In genomic region chr13:55600657-55601056, GRCm38 (mm10) we compare ENCODE assay signal across 8 mouse cellular contexts. TPM values are rescaled to one million over a fixed set of nuclear protein-coding genes. Genes with fewer than 3 reads are reported as not detected.
DNase-seq lines count a peak whose midpoint lies in the region; ATAC-seq lines count a peak whose summit lies in the region.

No protein-coding gene starts in this region.

- no peaks in the 10 kb centered on the region for H3K27me3 ChIP-seq in hindbrain, embryonic 10.5 days (ENCODE audit: insufficient read depth, poor library complexity, severe bottlenecking)
- H3K27me3 ChIP-seq in lung, embryonic 15.5 days: no peaks in the 10 kb centered on the region
- no peaks in the 10 kb centered on the region for H3K27me3 ChIP-seq in splenic B cell, adult 2 months (ENCODE audit: control insufficient read depth, insufficient read depth, low read length, poor library complexity, severe bottlenecking)

- H3K9me3 ChIP-seq in hindbrain, embryonic 10.5 days: no peaks in the 10 kb centered on the region
- no peaks in the 10 kb centered on the region for H3K9me3 ChIP-seq in lung, embryonic 15.5 days

- peaks cover 51% of the 10 kb centered on the region for H3K36me3 ChIP-seq in hindbrain, embryonic 10.5 days
- H3K36me3 ChIP-seq in lung, embryonic 15.5 days: peaks cover 24% of the 10 kb centered on the region
- H3K36me3 ChIP-seq in splenic B cell, adult 2 months (ENCODE audit: control insufficient read depth, insufficient read depth, low read length, poor library complexity, severe bottlenecking): peaks cover 14% of the 10 kb centered on the region

- ATAC-seq in lung, embryonic 15.5 days (ENCODE audit: borderline replicate concordance, extremely low read depth, low FRiP score, low TSS enrichment): no peak
- ATAC-seq in frontal cortex, adult (ENCODE audit: low TSS enrichment): no peak

- WGBS in hindbrain, embryonic 10.5 days: 29% methylated on average over 9 of the region's 9 CpGs
- WGBS in lung, embryonic 15.5 days: 15% methylated on average over 9 of the region's 9 CpGs

- DNase-seq in kidney, adult 9 months: peak; percentile 21
- DNase-seq in kidney, postnatal 4 days: no peak
- DNase-seq in brain, adult 2 months (ENCODE audit: low read depth, low spot score): peak; percentile 34
- no peak for DNase-seq in hindbrain, embryonic 10.5 days (ENCODE audit: low spot score)
- DNase-seq in splenic B cell, adult 2 months (ENCODE audit: low read depth, low spot score): peak; percentile 55
- no peak for DNase-seq in spleen, postnatal 10 days (ENCODE audit: low spot score in 2 of 2)

- peaks cover 19% of the 10 kb centered on the region for H3K4me1 ChIP-seq in hindbrain, embryonic 10.5 days (replicated peaks)
- peaks cover 17% of the 10 kb centered on the region for H3K4me1 ChIP-seq in lung, embryonic 15.5 days

- H3K9ac ChIP-seq in lung, embryonic 15.5 days: peak overlapping the region; percentile 88

- H3K4me3 ChIP-seq in hindbrain, embryonic 10.5 days: peak overlapping the region; percentile 93
- peak overlapping the region; percentile 89 for H3K4me3 ChIP-seq in lung, embryonic 15.5 days

- peak overlapping the region; percentile 88 for H3K27ac ChIP-seq in hindbrain, embryonic 10.5 days
- no peak overlapping the region for H3K27ac ChIP-seq in lung, embryonic 15.5 days

- H3K4me2 ChIP-seq in lung, embryonic 15.5 days: peak overlapping the region; percentile 79

RNA-seq across cellular contexts. Expression of gene B4galt7, which starts 1.0 kb away (rescaled TPM):
- 32.2 and 39.9 TPM in 2 replicates for polyA plus RNA-seq in hindbrain, embryonic 10.5 days (2016; fragmentation: Nextera tagmentation; extraction: Ambion mirVana)
- polyA plus RNA-seq in lung, embryonic 15.5 days (2015; fragmentation: Nextera tagmentation; extraction: Ambion mirVana): 25.1 and 29.1 TPM in 2 replicates

RNA-seq across cellular contexts. Expression of gene Caml, which starts 22.1 kb away (rescaled TPM):
- polyA plus RNA-seq in hindbrain, embryonic 10.5 days (2016; fragmentation: Nextera tagmentation; extraction: Ambion mirVana): 55.0 and 60.9 TPM in 2 replicates
- polyA plus RNA-seq in lung, embryonic 15.5 days (2015; fragmentation: Nextera tagmentation; extraction: Ambion mirVana): 53.1 and 58.4 TPM in 2 replicates

RNA-seq across cellular contexts. Expression of gene Tmed9, which starts 27.1 kb away (rescaled TPM):
- polyA plus RNA-seq in hindbrain, embryonic 10.5 days (2016; fragmentation: Nextera tagmentation; extraction: Ambion mirVana): 102 and 112 TPM in 2 replicates
- 179 and 184 TPM in 2 replicates for polyA plus RNA-seq in lung, embryonic 15.5 days (2015; fragmentation: Nextera tagmentation; extraction: Ambion mirVana)

RNA-seq across cellular contexts. Expression of gene Fam193b, which starts 29.7 kb away (rescaled TPM):
- polyA plus RNA-seq in hindbrain, embryonic 10.5 days (2016; fragmentation: Nextera tagmentation; extraction: Ambion mirVana): 63.7 and 64.3 TPM in 2 replicates
- 33.4 and 40.3 TPM in 2 replicates for polyA plus RNA-seq in lung, embryonic 15.5 days (2015; fragmentation: Nextera tagmentation; extraction: Ambion mirVana)

RNA-seq across cellular contexts. Expression of gene Ddx46, which starts 34.2 kb away (rescaled TPM):
- 27.1 and 38.2 TPM in 2 replicates for polyA plus RNA-seq in hindbrain, embryonic 10.5 days (2016; fragmentation: Nextera tagmentation; extraction: Ambion mirVana)
- polyA plus RNA-seq in lung, embryonic 15.5 days (2015; fragmentation: Nextera tagmentation; extraction: Ambion mirVana): 29.0 and 31.6 TPM in 2 replicates

Comparison
In these comparisons a context has a peak if more than half of its experiments do, and no peak if none do; other contexts are left out.
1. DNase-seq: peak in kidney, adult 9 months (single experiment), brain, adult 2 months (single experiment) and splenic B cell, adult 2 months (single experiment); none in kidney, postnatal 4 days (0 of 2), hindbrain, embryonic 10.5 days (single experiment) and spleen, postnatal 10 days (0 of 2).